Mouse (Mus musculus): ENCODE data around the gene Tifa. TPM values are rescaled to one million over a fixed set of nuclear protein-coding genes. Genes with fewer than 3 reads are reported as not detected.

The Tifa gene
- polyA plus RNA-seq, 1 experiment from 2014 or later: 1.7 TPM

DNA sequence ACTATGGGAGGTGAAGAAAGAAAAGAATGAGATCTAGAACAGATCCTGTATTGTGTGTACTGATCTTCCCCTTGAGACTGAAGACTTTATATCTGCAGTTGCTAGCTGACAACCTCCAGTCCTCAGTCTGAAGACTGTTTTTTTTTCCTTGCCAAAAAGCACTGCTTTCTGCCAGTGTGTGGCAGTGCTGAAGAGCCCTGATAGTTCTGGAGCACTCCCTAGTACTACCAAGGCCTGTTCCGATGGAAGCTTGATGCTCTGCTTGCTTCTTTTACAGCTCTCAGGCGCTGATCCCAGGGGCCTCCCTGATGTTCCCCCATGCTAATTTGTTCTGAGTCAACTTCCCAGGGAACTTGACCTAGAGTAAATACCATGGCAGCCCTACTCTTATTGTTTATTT, 74.6 kb downstream of the Tifa start:
- no peaks in the 10 kb centered on the region for H3K9me3 ChIP-seq (replicated peaks)
- no peak overlapping the region for H3K27ac ChIP-seq
- no peak overlapping the region for H3K4me3 ChIP-seq
- WGBS: 33% methylated on average over 2 of the region's 2 CpGs
- no peak for DNase-seq (ENCODE audit: low spot score)
- H3K36me3 ChIP-seq: no peaks in the 10 kb centered on the region
- no peaks in the 10 kb centered on the region for H3K27me3 ChIP-seq (ENCODE audit: low read depth, poor library complexity, severe bottlenecking)
- no peaks in the 10 kb centered on the region for H3K4me1 ChIP-seq

DNA sequence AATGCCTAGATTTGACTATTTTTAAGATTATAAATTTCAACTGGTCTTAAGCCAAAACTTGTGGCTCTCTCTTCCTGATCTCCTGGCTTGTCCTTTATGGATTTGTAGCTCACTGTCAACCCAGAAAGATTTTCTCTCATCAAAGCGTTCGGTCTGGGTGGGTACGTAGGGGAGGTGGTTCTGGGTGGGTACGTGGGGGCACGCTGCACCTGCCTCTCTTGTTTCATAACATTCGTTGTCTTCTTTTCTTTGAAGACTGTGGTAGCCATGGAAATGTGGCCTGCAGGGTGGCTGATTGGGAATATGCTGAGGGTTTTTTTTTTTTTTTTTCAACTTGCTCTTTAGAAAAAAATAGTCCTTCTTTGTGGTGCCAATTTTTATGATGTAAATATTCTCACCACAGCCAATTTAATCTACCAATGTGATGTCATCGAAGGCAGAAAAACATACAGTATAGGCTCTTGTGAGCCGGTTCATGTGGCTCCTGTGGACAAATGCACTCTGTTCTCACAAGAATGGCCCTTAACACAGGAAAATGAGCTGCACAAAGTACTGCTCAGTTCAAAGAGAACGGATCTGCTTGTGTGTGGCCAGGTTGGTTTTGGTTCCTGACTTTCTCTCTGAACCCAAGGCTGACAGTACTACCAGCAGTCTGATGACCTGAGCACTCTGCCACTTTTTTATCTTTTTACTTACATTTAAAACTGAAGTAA, 78.6 kb downstream of the Tifa start:
- no peak for DNase-seq (ENCODE audit: low spot score)
- Histone ChIP-seq H3K27ac (no peak overlapping the region), H3K4me1 (no peaks in the 10 kb centered on the region), H3K27me3 (ENCODE audit: low read depth, poor library complexity, severe bottlenecking) (no peaks in the 10 kb centered on the region), H3K4me3 (no peak overlapping the region), H3K36me3 (no peaks in the 10 kb centered on the region), H3K9me3 (replicated peaks) (no peaks in the 10 kb centered on the region)
- WGBS: 88% methylated on average over 9 of the region's 9 CpGs

DNA sequence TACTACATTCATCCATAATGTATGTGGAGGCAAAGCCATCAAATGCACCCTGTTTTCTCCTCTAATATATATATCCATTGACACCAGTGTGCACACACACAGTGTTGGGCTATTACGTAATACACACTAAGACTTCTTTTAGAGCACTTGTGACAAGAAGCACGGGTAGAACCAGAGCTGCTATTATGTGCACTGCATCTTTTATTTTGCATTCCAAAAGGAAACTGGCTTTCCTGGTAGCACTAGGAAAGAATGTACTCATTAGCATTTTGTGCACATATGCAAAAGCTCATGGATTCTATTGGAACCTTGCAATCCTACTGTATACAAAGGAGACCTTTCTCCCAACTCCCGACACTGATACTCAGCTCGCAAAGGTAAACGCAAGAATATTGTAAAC, 79.3 kb downstream of the Tifa start:
- Histone ChIP-seq H3K9me3 (replicated peaks) (no peaks in the 10 kb centered on the region), H3K4me1 (no peaks in the 10 kb centered on the region), H3K27ac (no peak overlapping the region), H3K4me3 (no peak overlapping the region), H3K36me3 (no peaks in the 10 kb centered on the region), H3K27me3 (ENCODE audit: low read depth, poor library complexity, severe bottlenecking) (no peaks in the 10 kb centered on the region)
- no peak for DNase-seq (ENCODE audit: low spot score)
- WGBS: 88% methylated on average over 5 of the region's 5 CpGs

DNA sequence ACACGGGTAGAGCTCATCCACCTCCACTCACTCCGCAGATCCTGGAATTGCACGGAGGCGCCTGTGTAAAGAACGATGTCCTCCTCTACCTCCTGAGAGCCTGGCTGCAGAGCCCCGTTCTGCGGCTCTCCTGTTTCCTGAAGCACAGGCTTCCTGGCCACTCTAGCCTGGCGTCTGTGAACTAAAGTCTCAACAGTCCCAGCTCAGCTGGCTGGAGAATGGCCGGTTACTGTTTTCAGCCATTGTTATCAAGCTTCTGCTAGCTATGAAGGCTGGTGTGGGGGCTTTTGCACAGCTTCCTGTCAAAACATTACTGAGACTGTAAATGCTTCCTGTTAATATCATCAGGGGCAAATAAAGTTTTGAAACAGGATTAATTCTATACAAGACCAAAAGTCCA, 82.0 kb downstream of the Tifa start:
- no peak overlapping the region for H3K27ac ChIP-seq
- DNase-seq (ENCODE audit: low spot score): no peak
- WGBS: 81% methylated on average over 9 of the region's 9 CpGs
- H3K36me3 ChIP-seq: no peaks in the 10 kb centered on the region
- no peak overlapping the region for H3K4me3 ChIP-seq
- no peaks in the 10 kb centered on the region for H3K27me3 ChIP-seq (ENCODE audit: low read depth, poor library complexity, severe bottlenecking)
- H3K4me1 ChIP-seq: peaks cover 2% of the 10 kb centered on the region; the same call in 1 of the 2 replicates
- H3K9me3 ChIP-seq (replicated peaks): no peaks in the 10 kb centered on the region

DNA sequence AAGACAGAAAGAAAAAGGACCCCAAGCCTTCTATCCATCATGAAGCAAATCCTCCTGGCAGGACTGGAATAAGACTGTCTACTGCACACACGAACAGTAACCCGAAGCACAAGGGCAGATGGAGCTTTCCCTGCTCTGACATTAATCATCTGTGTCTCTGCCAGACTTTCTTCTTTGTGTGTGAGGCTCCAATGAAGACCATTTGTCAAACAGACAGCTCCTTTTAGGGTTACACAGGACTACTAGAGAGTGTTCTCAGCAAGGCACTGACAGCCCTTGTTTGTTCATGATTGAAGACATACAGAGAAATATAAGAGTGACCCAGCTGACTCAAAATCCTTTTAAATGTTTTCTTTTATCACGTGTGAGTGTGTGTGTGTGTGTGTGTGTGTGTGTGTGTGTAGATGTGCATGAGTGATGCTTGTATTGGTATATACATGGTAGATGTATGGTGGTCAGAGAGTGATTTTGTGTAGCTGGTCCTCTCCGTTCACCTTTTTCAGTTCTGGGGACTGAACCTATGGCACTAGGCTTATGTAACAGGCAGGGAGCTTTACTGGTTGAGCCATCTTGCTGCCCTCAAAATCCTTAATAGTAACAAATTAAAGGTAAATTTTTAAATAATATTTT, 84.8 kb downstream of the Tifa start:
- WGBS: 39% methylated on average over 4 of the region's 4 CpGs
- no peak overlapping the region for H3K27ac ChIP-seq
- no peak for DNase-seq (ENCODE audit: low spot score)

DNA sequence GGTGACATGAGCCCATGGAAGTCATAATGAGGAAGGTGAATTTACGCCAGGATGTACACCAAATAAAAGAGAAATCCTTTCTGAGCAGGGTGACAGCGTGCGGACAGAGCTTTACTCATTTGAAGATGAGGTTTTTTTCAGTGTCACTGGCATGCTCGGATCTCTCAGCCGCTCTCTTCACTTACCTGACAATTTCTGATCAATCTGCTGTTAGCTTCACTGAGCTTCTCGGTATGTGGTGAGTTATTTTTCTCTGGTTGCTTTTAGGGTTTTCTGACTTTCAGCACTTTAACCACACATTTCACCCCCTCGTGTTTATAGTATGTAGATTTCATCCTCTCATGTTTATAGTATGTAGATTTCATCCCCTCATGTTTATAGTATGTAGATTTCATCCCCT, 85.5 kb downstream of the Tifa start:
- WGBS: 86% methylated on average over 7 of the region's 7 CpGs
- peaks cover 2% of the 10 kb centered on the region; the same call in 1 of the 2 replicates for H3K4me1 ChIP-seq
- no peaks in the 10 kb centered on the region for H3K36me3 ChIP-seq
- no peak overlapping the region for H3K27ac ChIP-seq
- no peak for DNase-seq (ENCODE audit: low spot score)
- no peaks in the 10 kb centered on the region for H3K9me3 ChIP-seq (replicated peaks)
- H3K27me3 ChIP-seq (ENCODE audit: low read depth, poor library complexity, severe bottlenecking): no peaks in the 10 kb centered on the region
- H3K4me3 ChIP-seq: no peak overlapping the region

More for the DNA sequence above, 84.8 kb downstream of the Tifa start:
- Histone ChIP-seq H3K4me1 (peaks cover 2% of the 10 kb centered on the region; the same call in 1 of the 2 replicates), H3K9me3 (replicated peaks) (no peaks in the 10 kb centered on the region), H3K27me3 (ENCODE audit: low read depth, poor library complexity, severe bottlenecking) (no peaks in the 10 kb centered on the region), H3K4me3 (no peak overlapping the region), H3K36me3 (no peaks in the 10 kb centered on the region)

DNA sequence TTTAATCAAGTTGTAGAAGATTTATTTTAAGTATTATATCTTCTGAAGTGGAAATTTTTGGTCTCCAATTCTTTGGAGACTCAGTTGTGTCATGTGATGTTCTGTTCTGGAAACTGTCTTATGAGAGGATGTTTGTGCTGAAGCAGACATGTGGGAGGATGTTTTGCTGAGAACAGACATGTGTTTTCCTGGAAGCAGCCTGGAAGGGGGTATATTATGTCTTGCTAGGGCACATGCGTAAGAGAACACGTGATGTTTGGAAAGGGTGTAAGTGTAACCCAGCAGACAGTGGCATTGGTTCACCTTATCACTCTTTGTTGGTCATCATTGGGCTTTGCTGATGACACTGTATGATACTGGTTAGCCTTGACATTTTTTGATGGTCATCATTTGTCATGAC, 85.9 kb downstream of the Tifa start:
- Histone ChIP-seq H3K9me3 (replicated peaks) (no peaks in the 10 kb centered on the region), H3K27ac (no peak overlapping the region), H3K27me3 (ENCODE audit: low read depth, poor library complexity, severe bottlenecking) (no peaks in the 10 kb centered on the region), H3K4me1 (peaks cover 2% of the 10 kb centered on the region; the same call in 1 of the 2 replicates), H3K36me3 (no peaks in the 10 kb centered on the region), H3K4me3 (no peak overlapping the region)
- WGBS: 100% methylated on average over 2 of the region's 2 CpGs
- DNase-seq (ENCODE audit: low spot score): no peak

DNA sequence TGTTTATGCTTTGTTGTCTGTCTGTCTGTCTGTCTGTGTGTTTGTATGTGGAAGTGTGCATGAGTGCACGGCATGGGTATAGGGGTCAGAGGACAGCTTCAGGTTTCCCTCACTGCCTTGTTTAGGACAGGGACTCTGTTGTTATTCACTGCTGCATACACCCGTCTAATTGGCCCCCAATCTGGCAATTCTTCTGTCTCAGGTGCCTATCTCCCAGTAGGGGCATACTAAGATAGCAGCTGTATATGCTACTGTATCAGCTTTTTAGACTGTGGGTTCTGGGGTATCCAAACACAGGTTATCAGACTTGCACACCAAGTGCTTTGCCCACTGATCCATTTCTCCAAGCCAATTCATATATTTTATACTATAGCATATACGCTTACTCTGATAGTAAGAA, 90.4 kb downstream of the Tifa start:
- WGBS: 87% methylated on average over 3 of the region's 3 CpGs
- Histone ChIP-seq H3K4me1 (no peaks in the 10 kb centered on the region), H3K9me3 (replicated peaks) (no peaks in the 10 kb centered on the region), H3K4me3 (no peak overlapping the region), H3K36me3 (no peaks in the 10 kb centered on the region), H3K27ac (no peak overlapping the region), H3K27me3 (ENCODE audit: low read depth, poor library complexity, severe bottlenecking) (no peaks in the 10 kb centered on the region)
- no peak for DNase-seq (ENCODE audit: low spot score)

DNA sequence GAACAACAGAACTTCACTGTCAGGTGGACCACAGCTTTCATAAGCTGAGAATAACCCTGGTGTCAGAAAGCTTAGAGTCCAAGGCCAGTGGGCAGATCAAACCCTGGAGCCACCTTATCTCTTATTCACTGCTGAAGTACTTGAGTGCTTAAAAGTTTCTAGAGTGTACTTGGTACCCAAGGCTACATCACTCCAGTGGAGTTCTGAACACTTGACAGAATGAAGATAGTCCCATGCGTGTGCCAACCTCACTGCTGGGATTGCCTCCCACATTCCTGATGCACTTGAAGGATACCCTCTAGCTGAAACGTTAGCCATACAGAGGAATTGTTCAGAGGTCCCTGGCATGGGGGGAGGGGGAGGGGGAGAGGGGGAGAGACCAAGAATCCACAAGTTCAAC, 92.1 kb downstream of the Tifa start:
- H3K9me3 ChIP-seq (replicated peaks): no peaks in the 10 kb centered on the region
- no peaks in the 10 kb centered on the region for H3K27me3 ChIP-seq (ENCODE audit: low read depth, poor library complexity, severe bottlenecking)
- WGBS: 68% methylated on average over 2 of the region's 2 CpGs
- H3K4me3 ChIP-seq: no peak overlapping the region
- no peak overlapping the region for H3K27ac ChIP-seq
- H3K4me1 ChIP-seq: no peaks in the 10 kb centered on the region
- H3K36me3 ChIP-seq: no peaks in the 10 kb centered on the region
- DNase-seq (ENCODE audit: low spot score): no peak

Other genes starting within 250 kb of the Tifa start
- gene Larp7, start 236.5 kb upstream of the Tifa start, polyA plus RNA-seq (2016; fragmentation: Nextera tagmentation; extraction: Ambion mirVana): 62.7 and 69.4 TPM in 2 replicates
- gene Zgrf1, start 236.3 kb upstream of the Tifa start, polyA plus RNA-seq (2016; fragmentation: Nextera tagmentation; extraction: Ambion mirVana): 18.9 and 21.0 TPM in 2 replicates
- 0.13 TPM in 1 of 2 replicates, not detected in the other for gene Neurog2, start 156.7 kb upstream of the Tifa start, polyA plus RNA-seq (2016; fragmentation: Nextera tagmentation; extraction: Ambion mirVana)
- 0.30 TPM in 2 replicates for gene Alpk1, start 9.3 kb upstream of the Tifa start, polyA plus RNA-seq (2016; fragmentation: Nextera tagmentation; extraction: Ambion mirVana)
- 59.9 and 67.6 TPM in 2 replicates for gene Ap1ar, start 47.7 kb downstream of the Tifa start, polyA plus RNA-seq (2016; fragmentation: Nextera tagmentation; extraction: Ambion mirVana)
- gene Fam241a, start 106.5 kb downstream of the Tifa start, polyA plus RNA-seq (2016; fragmentation: Nextera tagmentation; extraction: Ambion mirVana): 1.7 and 2.0 TPM in 2 replicates

Measured in limb, embryonic 10.5 days (tissue).